Mouse (Mus musculus): ENCODE measurements around the gene Hnrnpa1. TPM values are rescaled to one million over a fixed set of nuclear protein-coding genes. Genes with fewer than 3 reads are reported as not detected.
"Not testable (repeated sequence)": the region's sequence is repeated elsewhere in the genome, so short reads cannot be mapped to it uniquely, and the experiment has no call there.

Gene Hnrnpa1
- polyA plus RNA-seq, 1 experiment from 2014 or later, result 220 TPM

GRCm38 (mm10) chr15:103242885-103243284 is 2.7 kb downstream of the Hnrnpa1 start:
- Histone ChIP-seq H3K4me1 (replicated peaks) (peaks cover 49% of the 10 kb centered on the region), H3K27ac (replicated peaks) (peak overlapping the region; percentile 90), H3K36me3 (replicated peaks) (peaks cover 68% of the 10 kb centered on the region), H3K9me3 (replicated peaks) (no peaks in the 10 kb centered on the region), H3K27me3 (no peaks in the 10 kb centered on the region), H3K9ac (peak overlapping the region; percentile 79), H3K4me3 (replicated peaks) (peak overlapping the region; percentile 84), H3K4me2 (peak overlapping the region; percentile 83)
- WGBS (ENCODE audit: insufficient replicate concordance), result 35% methylated on average over 8 of the region's 8 CpGs
- ATAC-seq (ENCODE audit: insufficient read depth), result no peak

GRCm38 (mm10) chr15:103245616-103246015 is 5.4 kb downstream of the Hnrnpa1 start:
- H3K4me1 ChIP-seq (replicated peaks), result peaks cover 70% of the 10 kb centered on the region
- no peaks in the 10 kb centered on the region for H3K9me3 ChIP-seq (replicated peaks)
- no peaks in the 10 kb centered on the region for H3K27me3 ChIP-seq
- peak overlapping the region; percentile 55 for H3K4me2 ChIP-seq
- peak; percentile 30 for ATAC-seq (ENCODE audit: insufficient read depth)
- peak overlapping the region; percentile 2 for H3K4me3 ChIP-seq (replicated peaks)
- WGBS (ENCODE audit: insufficient replicate concordance), result 35% methylated on average over 6 of the region's 6 CpGs
- H3K36me3 ChIP-seq (replicated peaks), result peaks cover 92% of the 10 kb centered on the region
- peak overlapping the region; percentile 63 for H3K27ac ChIP-seq (replicated peaks)
- H3K9ac ChIP-seq, result no peak overlapping the region; the same call in 1 of the 2 replicates

DNA sequence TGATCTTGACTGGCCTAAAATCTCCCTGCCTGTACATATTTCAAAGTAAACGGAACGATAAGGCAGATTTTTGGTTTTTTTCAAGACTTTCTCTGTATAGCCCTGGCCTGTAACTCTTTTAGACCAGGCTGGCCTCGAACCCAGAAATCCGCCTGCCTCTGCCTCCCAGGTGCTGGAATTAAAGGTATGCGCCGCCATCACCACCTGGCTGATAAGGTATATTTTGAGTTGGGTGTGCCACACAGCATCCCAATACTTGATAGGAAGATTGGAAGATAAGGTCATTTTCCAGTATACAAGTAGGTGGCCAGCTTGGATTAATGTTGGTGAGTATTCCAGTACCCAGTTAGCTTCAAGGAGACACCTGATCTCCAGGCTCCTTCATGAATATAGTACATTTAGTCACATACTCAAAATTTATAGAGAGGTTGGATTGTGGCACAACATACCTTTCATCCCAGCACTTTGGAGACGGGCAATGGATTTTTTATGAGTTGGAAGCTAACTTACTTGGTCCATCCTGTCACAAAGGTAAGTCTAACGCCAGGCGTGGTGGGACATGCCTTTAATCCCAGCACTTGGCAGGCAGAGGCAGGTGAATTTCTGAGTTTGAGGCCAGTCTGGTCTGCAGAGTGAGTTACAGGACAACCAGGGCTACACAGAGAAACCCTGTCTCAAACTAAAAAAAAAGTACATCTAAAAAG is 7.0 kb downstream of the Hnrnpa1 start:
- Histone ChIP-seq H3K27me3 (no peaks in the 10 kb centered on the region), H3K9me3 (replicated peaks) (no peaks in the 10 kb centered on the region), H3K4me2 (peak overlapping the region; percentile 53), H3K4me1 (replicated peaks) (peaks cover 82% of the 10 kb centered on the region), H3K4me3 (replicated peaks) (0 out of 2 replicates have a peak overlapping the region, but pooled peaks have one; percentile 42), H3K9ac (no peak overlapping the region), H3K36me3 (replicated peaks) (peaks cover 92% of the 10 kb centered on the region), H3K27ac (replicated peaks) (peak overlapping the region; percentile 64)
- no peak for ATAC-seq (ENCODE audit: insufficient read depth)
- 64% methylated on average over 9 of the region's 9 CpGs for WGBS (ENCODE audit: insufficient replicate concordance)

DNA sequence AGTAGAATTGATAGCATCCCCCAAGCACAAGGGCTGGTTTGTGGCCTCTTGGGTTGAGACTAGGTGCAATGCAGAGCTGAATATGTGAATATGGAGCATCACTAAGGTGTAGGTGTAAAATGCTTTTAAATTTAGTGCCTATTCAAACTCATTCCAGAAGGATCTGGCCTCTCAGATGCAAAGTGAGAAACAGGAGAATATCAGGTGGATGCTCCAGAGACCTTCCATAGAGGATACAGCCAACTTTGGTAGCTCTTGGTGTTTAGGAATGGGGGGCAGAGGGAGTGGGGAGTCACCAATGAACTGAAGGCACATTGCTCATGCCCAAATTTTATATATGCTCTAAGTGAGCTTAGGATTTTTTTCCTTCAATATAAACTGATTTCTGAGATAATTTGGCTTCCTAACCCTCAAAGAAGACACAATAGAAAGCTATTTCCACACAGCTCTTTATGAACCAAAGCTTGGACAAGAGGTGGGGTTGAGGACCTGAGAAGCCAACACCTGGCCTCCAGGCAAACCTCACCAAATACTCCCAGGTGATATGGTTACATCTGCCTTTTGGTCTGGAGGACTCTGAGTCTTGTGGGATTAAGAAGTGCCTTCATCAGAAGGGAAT is 7.7 kb downstream of the Hnrnpa1 start:
- H3K9me3 ChIP-seq (replicated peaks), result no peaks in the 10 kb centered on the region
- H3K36me3 ChIP-seq (replicated peaks), result peaks cover 90% of the 10 kb centered on the region
- H3K27ac ChIP-seq (replicated peaks), result peak overlapping the region; percentile 64
- H3K27me3 ChIP-seq, result no peaks in the 10 kb centered on the region
- H3K9ac ChIP-seq, result no peak overlapping the region
- ATAC-seq (ENCODE audit: insufficient read depth), result no peak
- peak overlapping the region; percentile 42 for H3K4me3 ChIP-seq (replicated peaks)
- H3K4me2 ChIP-seq, result peak overlapping the region; percentile 53
- peaks cover 82% of the 10 kb centered on the region for H3K4me1 ChIP-seq (replicated peaks)

DNA sequence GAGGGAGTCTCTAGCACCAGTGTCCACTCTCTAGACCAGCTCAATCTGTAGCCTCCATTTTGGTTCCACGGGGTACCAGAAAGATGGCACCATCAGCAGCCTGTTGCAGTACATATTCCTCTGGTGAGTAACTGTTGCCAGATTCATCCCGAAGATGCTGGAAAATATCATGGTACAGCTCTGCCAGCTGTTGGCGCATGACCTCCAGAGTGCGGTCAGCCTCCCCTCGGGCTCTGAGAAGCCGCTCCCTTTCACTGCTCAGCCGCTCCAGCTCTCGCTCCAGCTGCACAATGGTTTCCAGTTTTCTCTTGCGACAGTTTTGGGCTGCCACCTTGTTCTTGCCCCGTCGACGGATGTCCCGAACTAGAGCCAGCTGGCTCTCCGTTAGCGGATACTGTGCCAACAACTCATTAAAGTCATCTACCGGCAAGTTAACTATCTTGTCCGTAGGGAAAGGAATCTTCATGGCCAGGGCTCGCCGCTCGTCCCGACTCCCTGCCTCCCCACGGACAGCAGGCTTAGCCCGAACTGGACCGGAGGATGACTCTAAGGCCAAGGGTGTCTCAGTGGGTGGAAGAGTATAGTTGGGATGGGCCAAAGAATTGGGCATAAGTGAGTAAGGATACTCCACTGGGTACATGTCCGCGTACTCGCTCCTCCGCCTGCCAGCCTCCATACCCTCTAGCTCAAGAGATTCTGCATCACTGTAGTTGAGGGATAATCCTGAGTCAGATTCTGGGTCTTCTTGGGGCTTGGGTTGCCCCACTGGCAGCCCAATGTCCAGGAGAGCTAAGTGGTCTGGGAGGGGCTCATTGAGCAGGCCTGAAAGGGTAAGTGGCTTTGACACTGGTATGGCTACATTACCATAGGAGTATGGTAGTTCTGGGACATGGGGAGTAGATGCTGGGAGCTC is 8.4 kb downstream of the Hnrnpa1 start:
- H3K27ac ChIP-seq (replicated peaks), result peak overlapping the region; percentile 64
- no peak for ATAC-seq (ENCODE audit: insufficient read depth)
- peak overlapping the region; percentile 42 for H3K4me3 ChIP-seq (replicated peaks)
- H3K4me1 ChIP-seq (replicated peaks), result peaks cover 82% of the 10 kb centered on the region
- WGBS (ENCODE audit: insufficient replicate concordance), result 84% methylated on average over 28 of the region's 28 CpGs
- H3K27me3 ChIP-seq, result no peaks in the 10 kb centered on the region
- H3K9ac ChIP-seq, result no peak overlapping the region
- H3K36me3 ChIP-seq (replicated peaks), result peaks cover 86% of the 10 kb centered on the region
- H3K9me3 ChIP-seq (replicated peaks), result no peaks in the 10 kb centered on the region
- peak overlapping the region; percentile 53 for H3K4me2 ChIP-seq

DNA sequence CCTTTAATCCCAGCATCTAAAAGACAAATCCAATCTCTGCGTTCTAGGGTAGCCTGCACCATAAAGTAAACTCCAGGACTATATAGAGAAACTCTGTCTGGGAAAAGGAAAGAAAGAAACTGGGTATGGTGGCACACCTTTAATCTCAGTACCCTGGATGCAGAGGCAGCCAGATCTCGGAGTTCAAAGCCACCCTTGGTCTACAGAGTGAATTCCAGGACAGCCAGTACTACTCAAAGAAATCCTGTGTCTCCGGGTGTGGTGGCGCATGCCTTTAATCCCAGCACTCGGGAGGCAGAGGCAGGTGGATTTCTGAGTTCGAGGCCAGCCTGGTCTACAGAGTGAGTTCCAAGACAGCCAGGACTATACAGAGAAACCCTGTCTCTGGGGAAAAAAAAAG is 9.3 kb downstream of the Hnrnpa1 start:
- peaks cover 81% of the 10 kb centered on the region for H3K36me3 ChIP-seq (replicated peaks)
- not testable (repeated sequence) for H3K27me3 ChIP-seq; H3K9me3 ChIP-seq (replicated peaks); H3K9ac ChIP-seq; ATAC-seq (ENCODE audit: insufficient read depth)
- peak overlapping the region; percentile 53 for H3K4me2 ChIP-seq
- H3K4me3 ChIP-seq (replicated peaks), result peak overlapping the region; percentile 42
- peak overlapping the region; percentile 64 for H3K27ac ChIP-seq (replicated peaks)
- 82% methylated on average over 6 of the region's 6 CpGs for WGBS (ENCODE audit: insufficient replicate concordance)
- H3K4me1 ChIP-seq (replicated peaks), result peaks cover 78% of the 10 kb centered on the region

- peaks cover 73% of the 10 kb centered on the region for H3K4me1 ChIP-seq (replicated peaks)
- H3K27me3 ChIP-seq, result no peaks in the 10 kb centered on the region
- H3K4me3 ChIP-seq (replicated peaks), result peak overlapping the region; percentile 77
- WGBS (ENCODE audit: insufficient replicate concordance), result 32% methylated on average over 2 of the region's 2 CpGs
- peak overlapping the region; percentile 85 for H3K4me2 ChIP-seq
- no peak for ATAC-seq (ENCODE audit: insufficient read depth)
- H3K9me3 ChIP-seq (replicated peaks), result no peaks in the 10 kb centered on the region
- peak overlapping the region; percentile 94 for H3K9ac ChIP-seq
- peak overlapping the region; percentile 99 for H3K27ac ChIP-seq (replicated peaks)
- H3K36me3 ChIP-seq (replicated peaks), result peaks cover 75% of the 10 kb centered on the region
These were observed 10.0 kb downstream of the Hnrnpa1 start for GRCm38 (mm10) chr15:103250195-103250740.

DNA sequence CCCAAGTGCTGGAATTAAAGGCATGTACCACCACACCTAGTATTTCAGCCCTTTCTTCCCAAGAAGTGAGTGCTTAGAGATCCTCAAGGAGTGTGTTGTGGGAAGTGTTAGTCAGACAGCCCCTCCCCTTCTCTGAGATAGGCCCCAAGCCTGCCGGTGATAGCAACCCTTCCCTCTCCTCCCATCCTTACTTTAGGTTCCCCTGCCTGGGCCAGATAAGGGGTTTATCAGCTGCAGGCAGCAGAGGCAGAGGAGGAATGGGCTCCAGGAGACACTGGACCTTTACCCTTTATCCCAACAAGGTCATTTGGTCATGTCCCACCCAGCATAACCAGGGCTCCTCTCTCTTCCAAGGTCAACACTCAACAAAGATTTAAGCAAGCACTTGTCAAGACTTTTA is 11.4 kb downstream of the Hnrnpa1 start:
- peak; percentile 77 for ATAC-seq (ENCODE audit: insufficient read depth)
- H3K4me3 ChIP-seq (replicated peaks), result peak overlapping the region; percentile 77
- peak overlapping the region; percentile 94 for H3K9ac ChIP-seq
- peak overlapping the region; percentile 85 for H3K4me2 ChIP-seq
- H3K9me3 ChIP-seq (replicated peaks), result no peaks in the 10 kb centered on the region
- H3K4me1 ChIP-seq (replicated peaks), result peaks cover 74% of the 10 kb centered on the region
- H3K27ac ChIP-seq (replicated peaks), result peak overlapping the region; percentile 99
- peaks cover 63% of the 10 kb centered on the region for H3K36me3 ChIP-seq (replicated peaks)
- H3K27me3 ChIP-seq, result no peaks in the 10 kb centered on the region
- WGBS (ENCODE audit: insufficient replicate concordance), result 15% methylated on average over 1 of the region's 1 CpGs

GRCm38 (mm10) chr15:103252660-103253059 is 12.4 kb downstream of the Hnrnpa1 start:
- H3K9me3 ChIP-seq (replicated peaks), result no peaks in the 10 kb centered on the region
- peak overlapping the region; percentile 85 for H3K4me2 ChIP-seq
- H3K4me3 ChIP-seq (replicated peaks), result peak overlapping the region; percentile 77
- 9% methylated on average over 3 of the region's 3 CpGs for WGBS (ENCODE audit: insufficient replicate concordance)
- no peaks in the 10 kb centered on the region for H3K27me3 ChIP-seq
- H3K9ac ChIP-seq, result peak overlapping the region; percentile 94
- peaks cover 77% of the 10 kb centered on the region for H3K4me1 ChIP-seq (replicated peaks)
- peak overlapping the region; percentile 99 for H3K27ac ChIP-seq (replicated peaks)
- H3K36me3 ChIP-seq (replicated peaks), result peaks cover 52% of the 10 kb centered on the region
- ATAC-seq (ENCODE audit: insufficient read depth), result peak; percentile 58

DNA sequence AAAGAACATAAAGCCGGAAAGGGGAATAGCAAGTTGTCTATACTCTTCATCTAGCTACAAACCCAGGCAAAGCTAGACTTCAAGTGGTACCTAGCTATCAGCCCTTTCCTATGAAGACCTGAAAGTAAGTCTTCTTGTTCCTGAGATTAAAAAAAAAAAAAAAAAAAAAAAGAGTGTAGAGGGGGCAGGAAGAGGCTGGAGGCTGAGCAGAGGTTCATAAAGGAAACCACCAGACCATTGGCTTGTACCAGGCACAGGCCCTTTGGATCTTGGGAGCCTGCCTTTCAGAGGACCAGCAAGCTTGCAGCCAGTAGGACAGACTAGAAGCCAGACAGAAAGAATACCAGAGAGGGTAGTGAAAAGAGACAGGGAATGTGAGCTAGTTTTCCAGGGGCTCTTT is 13.1 kb downstream of the Hnrnpa1 start:
- Histone ChIP-seq H3K4me3 (replicated peaks) (peak overlapping the region; percentile 77), H3K4me1 (replicated peaks) (peaks cover 76% of the 10 kb centered on the region), H3K27me3 (no peaks in the 10 kb centered on the region), H3K9me3 (replicated peaks) (no peaks in the 10 kb centered on the region), H3K9ac (peak overlapping the region; percentile 94), H3K4me2 (peak overlapping the region; percentile 85), H3K36me3 (replicated peaks) (peaks cover 45% of the 10 kb centered on the region), H3K27ac (replicated peaks) (peak overlapping the region; percentile 99)
- 36% methylated on average over 1 of the region's 1 CpGs for WGBS (ENCODE audit: insufficient replicate concordance)
- no peak for ATAC-seq (ENCODE audit: insufficient read depth)
